Mouse (Mus musculus): ENCODE measurements around the gene Pde6d.
A peak's percentile ranks its signal among the peaks of the same experiment; 100 is the strongest.

GRCm38 (mm10) chr1:86598516-86598915 lies 16.1 kb upstream of the Pde6d start:
- TF ChIP-seq CTCF (IDR thresholded peaks at IDR 0.05; ENCODE audit: control insufficient read depth, insufficient read depth, low read length), result peak; percentile 29; the same call in 1 of the 2 replicates
- no peak for TF ChIP-seq POLR2A (IDR thresholded peaks at IDR 0.05; ENCODE audit: borderline replicate concordance, control insufficient read depth, low read depth, low read length)
